Mouse (Mus musculus) heart, postnatal 0 days (tissue): ENCODE results near the gene Ncf1.

Experiments
- CTCF ChIP-seq: IDR thresholded peaks from 2 replicates; pipeline ENCODE4 v1.5.1; 2016; ENCODE audit warnings: antibody characterized with exemption, control low read depth, low read depth
- EP300 ChIP-seq: IDR thresholded peaks from 2 replicates; pipeline ENCODE4 v1.6.1; 2016; ENCODE audit warnings: antibody characterized with exemption, low read depth

GRCm38 (mm10) chr5:134193664-134194063 is 35.8 kb downstream of the Ncf1 start:
- TF ChIP-seq CTCF (no peak), EP300 (no peak)
